ENCODE assay signal across 19 mouse cellular contexts in the genomic region with DNA sequence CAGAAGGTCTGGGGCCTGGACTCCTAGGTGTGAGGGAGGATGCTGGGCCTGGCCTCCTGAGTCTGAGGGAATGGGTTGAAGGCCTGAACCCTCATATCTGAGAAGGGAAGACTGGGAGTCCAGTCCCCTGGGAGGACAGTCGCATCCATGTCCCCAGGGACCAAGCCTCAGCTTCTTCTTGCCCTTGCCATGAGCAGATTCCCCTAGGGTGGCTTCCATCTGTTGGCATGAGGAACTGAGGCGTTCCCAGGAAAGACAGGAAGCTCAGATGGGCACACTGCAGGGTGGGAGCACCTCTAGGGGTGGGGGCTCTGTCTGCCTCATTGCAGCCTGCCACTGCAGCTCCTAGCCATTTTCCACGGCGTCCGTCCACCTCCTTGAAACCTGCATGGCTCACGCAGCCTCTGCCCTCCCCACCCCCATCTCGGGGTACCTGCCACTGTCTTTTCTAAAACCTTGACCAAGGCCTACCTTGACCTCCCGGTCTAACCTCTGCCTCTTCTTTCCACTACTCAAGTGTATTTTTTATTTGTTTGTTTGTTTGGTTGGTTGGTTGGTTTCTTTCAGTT. TPM values are rescaled to one million over a fixed set of nuclear protein-coding genes. Genes with fewer than 3 reads are reported as not detected.
DNase-seq lines count a peak whose midpoint lies in the region; ATAC-seq and TF ChIP-seq lines count a peak whose summit lies in the region.
"Had no signal": no experiment of that assay in that cellular context is flagged by ENCODE, and none has a peak within 500 bp of the region (broad histone marks: within the 10 kb centered on the region; RNA-seq: fewer than 3 reads in every experiment).

No protein-coding gene starts in this region.

- no peaks in the 10 kb centered on the region for H3K9me3 ChIP-seq in midbrain, embryonic 11.5 days (ENCODE audit: control insufficient read depth, low read length)
- no peaks in the 10 kb centered on the region for H3K9me3 ChIP-seq in midbrain, embryonic 10.5 days (replicated peaks)
- H3K9me3 ChIP-seq in midbrain, embryonic 12.5 days, result no peaks in the 10 kb centered on the region
- H3K9me3 ChIP-seq: embryonic facial prominence, embryonic 13.5 days; lung, embryonic 15.5 days; megakaryocyte, embryonic 14.5 days had no signal

- H3K36me3 ChIP-seq in midbrain, embryonic 11.5 days (ENCODE audit: control insufficient read depth, insufficient read depth, low read length), result no peaks in the 10 kb centered on the region
- peaks cover 5% of the 10 kb centered on the region; the same call in 1 of the 2 replicates for H3K36me3 ChIP-seq in midbrain, embryonic 10.5 days
- peaks cover 12% of the 10 kb centered on the region for H3K36me3 ChIP-seq in midbrain, embryonic 12.5 days
- H3K36me3 ChIP-seq: embryonic facial prominence, embryonic 13.5 days; lung, embryonic 15.5 days had no signal

- no peak overlapping the region; the same call in 1 of the 2 replicates for H3K4me3 ChIP-seq in midbrain, embryonic 11.5 days (ENCODE audit: low read depth, low read length)
- H3K4me3 ChIP-seq in midbrain, embryonic 10.5 days, result no peak overlapping the region
- peak overlapping the region; percentile 98 for H3K4me3 ChIP-seq in cortical plate, adult 2 months (ENCODE audit: insufficient read depth, low read length)
- H3K4me3 ChIP-seq in midbrain, embryonic 12.5 days, result peak overlapping the region; percentile 58
- H3K4me3 ChIP-seq: embryonic facial prominence, embryonic 13.5 days; heart, adult 2 months; lung, embryonic 15.5 days; megakaryocyte, embryonic 14.5 days had no signal

- peaks cover 28% of the 10 kb centered on the region for H3K27me3 ChIP-seq in midbrain, embryonic 11.5 days (ENCODE audit: control insufficient read depth, insufficient read depth, low read length)
- H3K27me3 ChIP-seq in midbrain, embryonic 10.5 days (ENCODE audit: low read depth, poor library complexity, severe bottlenecking), result peaks cover 62% of the 10 kb centered on the region
- H3K27me3 ChIP-seq in midbrain, embryonic 12.5 days, result peaks cover 55% of the 10 kb centered on the region

- peak; percentile 79 for DNase-seq in midbrain, embryonic 11.5 days (ENCODE audit: low spot score, missing footprints)
- DNase-seq in midbrain, embryonic 10.5 days (ENCODE audit: low spot score), result no peak
- DNase-seq in right cerebral cortex, adult 2 months (ENCODE audit: low spot score in 2 of 2), result no peak
- DNase-seq in lung, postnatal 10 days, result no peak
- DNase-seq in right cerebral cortex, postnatal 4 days, result no peak
- DNase-seq: heart, adult 2 months; heart, postnatal 14 days; kidney, adult 18-20 months; kidney, postnatal 4 days; liver; thymus, postnatal 4 days had no signal

- H3K4me1 ChIP-seq in midbrain, embryonic 11.5 days (ENCODE audit: control insufficient read depth, insufficient read depth, low read length), result peaks cover 25% of the 10 kb centered on the region
- H3K4me1 ChIP-seq in midbrain, embryonic 10.5 days, result peaks cover 58% of the 10 kb centered on the region
- peaks cover 9% of the 10 kb centered on the region for H3K4me1 ChIP-seq in cortical plate, adult 2 months (ENCODE audit: control insufficient read depth, insufficient read depth, low read length)
- peaks cover 59% of the 10 kb centered on the region for H3K4me1 ChIP-seq in midbrain, embryonic 12.5 days

- no peak for TF ChIP-seq POLR2A in cortical plate, adult 2 months (IDR thresholded peaks at IDR 0.05; ENCODE audit: extremely low read depth, insufficient read depth, low read length)

- TF ChIP-seq CTCF in cortical plate, adult 2 months (IDR thresholded peaks at IDR 0.05; ENCODE audit: extremely low read depth, insufficient read depth, low read length), result no peak

- 83% methylated on average over 8 of the region's 8 CpGs for WGBS in midbrain, embryonic 11.5 days
- 88% methylated on average over 8 of the region's 8 CpGs for WGBS in midbrain, embryonic 10.5 days
- 86% methylated on average over 8 of the region's 8 CpGs for WGBS in midbrain, embryonic 12.5 days

- H3K27ac ChIP-seq in midbrain, embryonic 11.5 days (ENCODE audit: low read depth, low read length), result no peak overlapping the region
- H3K27ac ChIP-seq in midbrain, embryonic 10.5 days (replicated peaks), result no peak overlapping the region
- H3K27ac ChIP-seq in cortical plate, adult 2 months (ENCODE audit: insufficient read depth, low read length), result peak overlapping the region; percentile 58; the same call in 1 of the 2 replicates
- no peak overlapping the region for H3K27ac ChIP-seq in midbrain, embryonic 12.5 days (replicated peaks)
- H3K27ac ChIP-seq: embryonic facial prominence, embryonic 13.5 days; heart, adult 2 months; lung, embryonic 15.5 days had no signal

- no peak for ATAC-seq in midbrain, embryonic 11.5 days (ENCODE audit: low FRiP score)
- no peak for ATAC-seq in midbrain, embryonic 12.5 days (ENCODE audit: low FRiP score, low read depth)
- ATAC-seq: CD4-positive, CD25-positive, alpha-beta regulatory T cell, adult 4 months had no signal

- peak overlapping the region; percentile 15 for H3K4me2 ChIP-seq in midbrain, embryonic 11.5 days
- peak overlapping the region; percentile 77 for H3K4me2 ChIP-seq in midbrain, embryonic 12.5 days (replicated peaks)
- H3K4me2 ChIP-seq: lung, embryonic 15.5 days had no signal

- no peak overlapping the region for H3K9ac ChIP-seq in midbrain, embryonic 11.5 days (ENCODE audit: low read length)
- no peak overlapping the region for H3K9ac ChIP-seq in midbrain, embryonic 12.5 days (replicated peaks)
- H3K9ac ChIP-seq: embryonic facial prominence, embryonic 13.5 days; lung, embryonic 15.5 days had no signal

RNA-seq across cellular contexts. Expression of a gene that starts 1.9 kb away (rescaled TPM):
- 34.4 and 36.0 TPM in 2 replicates for polyA plus RNA-seq in midbrain, embryonic 11.5 days (2014; fragmentation: Nextera tagmentation; extraction: Ambion mirVana)
- 11.1 and 27.0 TPM in 2 replicates for polyA plus RNA-seq in midbrain, embryonic 10.5 days (2016; fragmentation: Nextera tagmentation; extraction: Ambion mirVana)
- polyA plus RNA-seq in cortical plate, adult 2 months (2012; rRNA removed), result 899 and 943 TPM in 2 replicates
- 77.8 and 86.3 TPM in 2 replicates for polyA plus RNA-seq in midbrain, embryonic 12.5 days (2016; fragmentation: Nextera tagmentation; extraction: Ambion mirVana)

RNA-seq across cellular contexts. Expression of a gene that starts 31.4 kb away (rescaled TPM):
- polyA plus RNA-seq in midbrain, embryonic 11.5 days (2014; fragmentation: Nextera tagmentation; extraction: Ambion mirVana), result 108 and 110 TPM in 2 replicates
- 89.0 and 109 TPM in 2 replicates for polyA plus RNA-seq in midbrain, embryonic 10.5 days (2016; fragmentation: Nextera tagmentation; extraction: Ambion mirVana)
- polyA plus RNA-seq in cortical plate, adult 2 months (2012; rRNA removed), result 396 and 421 TPM in 2 replicates
- polyA plus RNA-seq in midbrain, embryonic 12.5 days (2016; fragmentation: Nextera tagmentation; extraction: Ambion mirVana), result 111 and 118 TPM in 2 replicates

RNA-seq across cellular contexts. Expression of a gene that starts 59.6 kb away (rescaled TPM):
- 2.0 and 2.2 TPM in 2 replicates for polyA plus RNA-seq in midbrain, embryonic 11.5 days (2014; fragmentation: Nextera tagmentation; extraction: Ambion mirVana)
- 0.63 and 0.81 TPM in 2 replicates for polyA plus RNA-seq in midbrain, embryonic 10.5 days (2016; fragmentation: Nextera tagmentation; extraction: Ambion mirVana)
- 0.15 TPM in 1 of 2 replicates, not detected in the other for polyA plus RNA-seq in cortical plate, adult 2 months (2012; rRNA removed)
- 3.6 and 5.9 TPM in 2 replicates for polyA plus RNA-seq in midbrain, embryonic 12.5 days (2016; fragmentation: Nextera tagmentation; extraction: Ambion mirVana)
- polyA plus RNA-seq: CD4-positive, CD25-positive, alpha-beta regulatory T cell, adult 4 months; embryonic facial prominence, embryonic 13.5 days; heart, adult 2 months; lung, embryonic 15.5 days; small intestine, adult 2 months; stomach, embryonic 16.5 days had no signal

Comparison
In these comparisons a context has a peak if more than half of its experiments do, and no peak if none do; other contexts are left out.
1. H3K4me3 ChIP-seq: peak in cortical plate, adult 2 months (single experiment) and midbrain, embryonic 12.5 days (single experiment); none in midbrain, embryonic 11.5 days (single experiment) and midbrain, embryonic 10.5 days (single experiment).
2. RNA of a gene that starts 1.9 kb away (polyA plus RNA-seq): 899 to 943 TPM in cortical plate, adult 2 months; 77.8 to 86.3 TPM in midbrain, embryonic 12.5 days, 34.4 to 36.0 TPM in midbrain, embryonic 11.5 days and 11.1 to 27.0 TPM in midbrain, embryonic 10.5 days; every median in the first group is over 10 times any median in the second.